Mouse (Mus musculus) ZHBTc4 (cell line): ENCODE data around the gene Gid4.

Experiments used
- DNase-seq: peaks from one replicate; pipeline ENCODE4 v3.0.0-alpha.2; 2011; ENCODE audit warnings: low read depth, low spot score

Gid4 gene

GRCm38 (mm10) chr11:60416963-60417716 is at the start of gene Gid4:
Gid4 (plus strand) TSS chr11:60417145.
- DNase-seq, result peak; percentile 100

- DNase-seq, result peak; percentile 67
Measured at GRCm38 (mm10) chr11:60367256-60367655, 49.7 kb upstream of the Gid4 start.

- DNase-seq, result no peak
Measured at GRCm38 (mm10) chr11:60368909-60369308, 48.0 kb upstream of the Gid4 start.

GRCm38 (mm10) chr11:60369448-60369847 is 47.5 kb upstream of the Gid4 start:
- DNase-seq, result no peak

GRCm38 (mm10) chr11:60370431-60370830 is 46.5 kb upstream of the Gid4 start:
- no peak for DNase-seq

- no peak for DNase-seq
Measured at GRCm38 (mm10) chr11:60374481-60374880, 42.5 kb upstream of the Gid4 start.

- DNase-seq, result peak; percentile 56
Measured at GRCm38 (mm10) chr11:60383518-60383917, 33.4 kb upstream of the Gid4 start.

GRCm38 (mm10) chr11:60384762-60385421 is 32.1 kb upstream of the Gid4 start:
- peak; percentile 55 for DNase-seq

GRCm38 (mm10) chr11:60385946-60386345 is 31.0 kb upstream of the Gid4 start:
- DNase-seq, result no peak

GRCm38 (mm10) chr11:60387944-60388343 is 29.0 kb upstream of the Gid4 start:
- DNase-seq, result no peak

GRCm38 (mm10) chr11:60391346-60391745 is 25.6 kb upstream of the Gid4 start:
- DNase-seq, result no peak

GRCm38 (mm10) chr11:60396546-60396945 is 20.4 kb upstream of the Gid4 start:
- DNase-seq, result peak; percentile 18

GRCm38 (mm10) chr11:60397172-60397571 is 19.8 kb upstream of the Gid4 start:
- no peak for DNase-seq

GRCm38 (mm10) chr11:60406606-60407005 is 10.3 kb upstream of the Gid4 start:
- no peak for DNase-seq

- peak; percentile 63 for DNase-seq
Measured at GRCm38 (mm10) chr11:60412173-60412572, 4.8 kb upstream of the Gid4 start.

- no peak for DNase-seq
Measured at GRCm38 (mm10) chr11:60412921-60413320, 4.0 kb upstream of the Gid4 start.

GRCm38 (mm10) chr11:60416590-60416962 is 369 bp upstream of the Gid4 start:
- DNase-seq, result no peak

GRCm38 (mm10) chr11:60417717-60418472 is 950 bp downstream of the Gid4 start, which contains the start of gene Atpaf2:
Atpaf2 (minus strand) TSS chr11:60418457.
- no peak for DNase-seq

GRCm38 (mm10) chr11:60418473-60418803 is 1.5 kb downstream of the Gid4 start:
- DNase-seq, result peak; percentile 18

GRCm38 (mm10) chr11:60422046-60422668 is 5.2 kb downstream of the Gid4 start:
- DNase-seq, result peak; percentile 20

- peak; percentile 71 for DNase-seq
Measured at GRCm38 (mm10) chr11:60423006-60423405, 6.1 kb downstream of the Gid4 start.

GRCm38 (mm10) chr11:60426417-60426816 is 9.5 kb downstream of the Gid4 start:
- no peak for DNase-seq
